Mouse (Mus musculus): ENCODE measurements around the gene Gadd45g. TPM values are rescaled to one million over a fixed set of nuclear protein-coding genes. Genes with fewer than 3 reads are reported as not detected.
A peak's percentile ranks its signal among the peaks of the same experiment; 100 is the strongest.

Gadd45g gene
- polyA plus RNA-seq, 1 experiment from 2014 or later: 53.3 TPM

- H3K27ac ChIP-seq: peak overlapping the region; percentile 86
- WGBS: 73% methylated on average over 3 of the region's 3 CpGs
Measured at GRCm38 (mm10) chr13:51882218-51882617, 35.7 kb downstream of the Gadd45g start.

DNA sequence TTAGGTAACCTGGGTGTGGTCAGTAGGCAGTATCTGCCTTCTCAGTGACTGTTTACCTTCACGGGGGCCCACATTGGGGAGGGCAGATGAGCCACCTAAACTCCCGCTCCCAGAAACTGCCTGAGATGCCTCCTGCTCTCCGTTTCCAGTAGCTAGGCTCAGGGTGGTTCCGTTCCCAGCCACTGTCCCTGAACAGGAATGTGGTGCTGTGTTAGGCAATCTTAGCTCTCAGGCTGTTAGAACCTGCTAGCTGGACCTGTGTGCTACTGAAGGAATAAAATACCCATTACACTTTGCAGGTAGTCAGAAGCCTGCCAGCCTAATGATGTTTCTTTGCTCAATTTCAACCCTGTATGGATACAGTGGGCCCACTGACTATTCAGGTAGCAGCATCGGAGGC lies 37.8 kb downstream of the Gadd45g start:
- Histone ChIP-seq H3K27ac (peak overlapping the region; percentile 71; the same call in 1 of the 2 replicates), H3K4me3 (no peak overlapping the region), H3K36me3 (no peaks in the 10 kb centered on the region), H3K4me1 (peaks cover 71% of the 10 kb centered on the region), H3K27me3 (ENCODE audit: insufficient read depth, poor library complexity, severe bottlenecking) (no peaks in the 10 kb centered on the region), H3K9me3 (no peaks in the 10 kb centered on the region)
- no peak for DNase-seq (ENCODE audit: low spot score)
- WGBS: 38% methylated on average over 5 of the region's 5 CpGs

More at GRCm38 (mm10) chr13:51882218-51882617, 35.7 kb downstream of the Gadd45g start:
- no peak overlapping the region for H3K4me3 ChIP-seq
- H3K9me3 ChIP-seq: no peaks in the 10 kb centered on the region
- no peaks in the 10 kb centered on the region for H3K36me3 ChIP-seq
- peaks cover 82% of the 10 kb centered on the region for H3K4me1 ChIP-seq
- H3K27me3 ChIP-seq (ENCODE audit: insufficient read depth, poor library complexity, severe bottlenecking): no peaks in the 10 kb centered on the region
- no peak for DNase-seq (ENCODE audit: low spot score)

- peak overlapping the region; percentile 2; the same call in 1 of the 2 replicates for H3K27ac ChIP-seq
- peaks cover 59% of the 10 kb centered on the region for H3K4me1 ChIP-seq
- H3K27me3 ChIP-seq (ENCODE audit: insufficient read depth, poor library complexity, severe bottlenecking): no peaks in the 10 kb centered on the region
- WGBS: 73% methylated on average over 10 of the region's 10 CpGs
- H3K4me3 ChIP-seq: no peak overlapping the region
- no peaks in the 10 kb centered on the region for H3K9me3 ChIP-seq
- no peaks in the 10 kb centered on the region for H3K36me3 ChIP-seq
- DNase-seq (ENCODE audit: low spot score): no peak
Measured at GRCm38 (mm10) chr13:51885594-51885993, 39.1 kb downstream of the Gadd45g start.

DNA sequence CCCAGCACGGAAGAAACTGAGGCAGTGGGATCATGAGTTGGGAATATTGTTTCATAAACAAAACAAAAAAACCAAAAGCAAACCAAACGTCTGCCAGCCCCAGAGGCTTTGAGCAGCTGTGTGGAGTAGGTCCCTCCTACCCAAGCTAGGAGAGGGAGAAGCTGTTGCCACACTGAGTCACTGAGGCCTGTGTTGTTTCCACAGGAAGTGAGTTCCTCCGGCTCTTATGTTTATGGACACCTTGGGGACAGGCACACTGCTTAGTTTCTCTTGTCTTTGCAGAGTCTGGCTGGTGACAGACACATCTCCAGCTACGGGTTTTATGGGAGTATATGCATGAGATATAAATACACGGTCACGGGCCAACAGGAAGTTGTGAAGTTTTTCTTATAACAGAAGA lies 39.6 kb downstream of the Gadd45g start:
- Histone ChIP-seq H3K36me3 (no peaks in the 10 kb centered on the region), H3K9me3 (no peaks in the 10 kb centered on the region), H3K27ac (peak overlapping the region; percentile 2; the same call in 1 of the 2 replicates), H3K4me3 (no peak overlapping the region), H3K4me1 (peaks cover 54% of the 10 kb centered on the region), H3K27me3 (ENCODE audit: insufficient read depth, poor library complexity, severe bottlenecking) (no peaks in the 10 kb centered on the region)
- 56% methylated on average over 6 of the region's 6 CpGs for WGBS
- DNase-seq (ENCODE audit: low spot score): no peak

DNA sequence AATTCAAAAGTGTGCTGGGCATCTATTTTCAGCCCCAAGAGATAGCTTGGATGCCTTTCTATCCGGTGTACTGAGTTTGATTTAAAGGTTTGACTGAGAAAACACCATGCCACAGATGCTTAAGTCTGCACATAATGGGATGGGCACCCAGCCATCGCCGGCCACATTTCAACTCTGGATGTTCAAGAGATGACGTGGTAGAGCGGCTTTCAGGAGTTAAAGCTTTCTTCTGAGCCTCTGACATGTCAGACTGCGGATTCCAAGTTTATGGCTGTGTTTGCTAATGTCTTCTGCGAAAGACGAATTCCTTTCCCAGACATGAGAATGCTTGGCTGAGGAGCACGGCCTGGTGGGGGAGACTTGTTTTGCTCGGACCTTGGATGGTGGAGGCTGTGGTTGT lies 40.2 kb downstream of the Gadd45g start:
- no peak overlapping the region for H3K4me3 ChIP-seq
- H3K4me1 ChIP-seq: peaks cover 54% of the 10 kb centered on the region
- H3K9me3 ChIP-seq: no peaks in the 10 kb centered on the region
- 68% methylated on average over 10 of the region's 10 CpGs for WGBS
- H3K27ac ChIP-seq: peak overlapping the region; percentile 2; the same call in 1 of the 2 replicates
- H3K27me3 ChIP-seq (ENCODE audit: insufficient read depth, poor library complexity, severe bottlenecking): no peaks in the 10 kb centered on the region
- H3K36me3 ChIP-seq: no peaks in the 10 kb centered on the region
- no peak for DNase-seq (ENCODE audit: low spot score)

DNA sequence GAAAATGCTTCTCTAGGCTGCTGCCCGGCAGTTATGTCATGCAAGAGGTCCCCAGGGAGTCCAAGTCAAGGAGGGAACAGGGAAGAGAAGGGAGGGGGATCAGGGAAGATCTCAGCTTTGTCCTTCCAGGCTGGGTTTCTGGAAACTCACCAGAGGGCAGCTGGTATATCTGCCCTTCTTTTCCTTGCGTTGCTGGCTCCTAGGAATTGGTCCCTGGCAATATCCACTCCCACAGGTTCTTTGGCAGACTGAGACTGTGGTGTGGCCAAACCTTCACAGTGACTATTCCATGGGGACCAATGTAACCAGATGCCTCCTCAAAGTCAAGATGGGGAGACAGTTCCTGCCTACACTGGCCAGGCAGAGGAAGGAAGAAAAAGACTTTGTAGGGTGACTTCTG lies 41.9 kb downstream of the Gadd45g start:
- no peak for DNase-seq (ENCODE audit: low spot score)
- Histone ChIP-seq H3K4me3 (no peak overlapping the region), H3K27ac (no peak overlapping the region), H3K9me3 (no peaks in the 10 kb centered on the region), H3K36me3 (no peaks in the 10 kb centered on the region), H3K4me1 (peaks cover 48% of the 10 kb centered on the region), H3K27me3 (ENCODE audit: insufficient read depth, poor library complexity, severe bottlenecking) (no peaks in the 10 kb centered on the region)
- 64% methylated on average over 2 of the region's 2 CpGs for WGBS

- 67% methylated on average over 6 of the region's 6 CpGs for WGBS
- Histone ChIP-seq H3K9me3 (no peaks in the 10 kb centered on the region), H3K36me3 (no peaks in the 10 kb centered on the region), H3K4me3 (no peak overlapping the region), H3K27me3 (ENCODE audit: insufficient read depth, poor library complexity, severe bottlenecking) (no peaks in the 10 kb centered on the region), H3K27ac (peak overlapping the region; percentile 22; the same call in 1 of the 2 replicates), H3K4me1 (peaks cover 18% of the 10 kb centered on the region)
- no peak for DNase-seq (ENCODE audit: low spot score)
Measured at GRCm38 (mm10) chr13:51891825-51892532, 45.5 kb downstream of the Gadd45g start.

- Histone ChIP-seq H3K27ac (no peak overlapping the region), H3K27me3 (ENCODE audit: insufficient read depth, poor library complexity, severe bottlenecking) (no peaks in the 10 kb centered on the region; the same call in 1 of the 2 replicates), H3K36me3 (no peaks in the 10 kb centered on the region), H3K9me3 (no peaks in the 10 kb centered on the region), H3K4me1 (peaks cover 14% of the 10 kb centered on the region), H3K4me3 (no peak overlapping the region)
- no peak for DNase-seq (ENCODE audit: low spot score)
- WGBS: 75% methylated on average over 3 of the region's 3 CpGs
Measured at GRCm38 (mm10) chr13:51897579-51897978, 51.1 kb downstream of the Gadd45g start.

Other genes with a start within 250 kb of the Gadd45g start
- gene Cks2, start 201.4 kb upstream of the Gadd45g start, polyA plus RNA-seq (2016; fragmentation: Nextera tagmentation; extraction: Ambion mirVana): 248 and 312 TPM in 2 replicates
- 25.6 and 32.1 TPM in 2 replicates for gene Secisbp2, start 195.0 kb upstream of the Gadd45g start, polyA plus RNA-seq (2016; fragmentation: Nextera tagmentation; extraction: Ambion mirVana)
- gene Sema4d, start 52.9 kb upstream of the Gadd45g start, polyA plus RNA-seq (2016; fragmentation: Nextera tagmentation; extraction: Ambion mirVana): 8.7 and 13.1 TPM in 2 replicates